Mouse (Mus musculus): ENCODE results near the gene Tdrd7. TPM values are rescaled to one million over a fixed set of nuclear protein-coding genes. Genes with fewer than 3 reads are reported as not detected.

Tdrd7 gene
- 34.6 to 58.1 TPM (median 48.0 TPM) in 3 replicates for total RNA-seq (2017)

DNA sequence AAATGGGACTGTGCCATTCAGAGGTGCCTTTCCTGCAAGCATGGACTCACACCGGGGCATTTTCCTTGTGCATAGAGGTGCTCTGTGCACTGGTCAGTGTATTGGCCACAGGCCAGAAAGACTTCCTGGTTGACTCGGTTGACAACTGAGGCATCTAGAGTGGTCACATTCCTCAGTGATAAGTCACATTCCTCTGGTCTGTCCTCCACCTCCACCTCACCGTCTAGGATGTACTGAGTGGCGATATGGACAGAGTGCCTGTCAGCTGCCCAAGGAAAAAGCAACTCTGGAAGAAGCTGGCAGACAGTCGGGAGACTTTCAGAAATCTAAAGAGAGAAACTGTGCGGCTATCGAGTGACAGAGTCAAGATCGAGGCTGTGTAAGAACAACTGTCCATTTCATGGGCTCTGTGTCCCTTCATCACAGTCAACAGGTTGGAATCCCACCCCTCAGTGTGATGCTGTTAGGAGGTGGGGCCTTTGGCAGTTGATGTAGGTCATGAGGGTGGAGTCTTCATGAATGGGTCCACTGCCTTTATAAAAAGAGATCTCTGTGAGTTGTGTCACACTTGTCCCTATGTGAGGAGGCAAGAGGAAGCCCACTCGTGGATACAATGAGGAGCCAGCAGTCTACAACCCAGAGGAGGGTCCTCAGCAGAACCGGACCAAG, at the start of gene Tdrd7:
TSS of gene Tdrd7 (plus strand) at position 564 of the 669 bp plus-strand sequence.
- ATAC-seq (replicated peaks; ENCODE audit: insufficient number of reproducible peaks, low FRiP score, low TSS enrichment, poor library complexity, severe bottlenecking), result no peak

- no peak for ATAC-seq (replicated peaks; ENCODE audit: insufficient number of reproducible peaks, low FRiP score, low TSS enrichment, poor library complexity, severe bottlenecking)
Measured at GRCm38 (mm10) chr4:45917091-45917490, 48.0 kb upstream of the Tdrd7 start.

DNA sequence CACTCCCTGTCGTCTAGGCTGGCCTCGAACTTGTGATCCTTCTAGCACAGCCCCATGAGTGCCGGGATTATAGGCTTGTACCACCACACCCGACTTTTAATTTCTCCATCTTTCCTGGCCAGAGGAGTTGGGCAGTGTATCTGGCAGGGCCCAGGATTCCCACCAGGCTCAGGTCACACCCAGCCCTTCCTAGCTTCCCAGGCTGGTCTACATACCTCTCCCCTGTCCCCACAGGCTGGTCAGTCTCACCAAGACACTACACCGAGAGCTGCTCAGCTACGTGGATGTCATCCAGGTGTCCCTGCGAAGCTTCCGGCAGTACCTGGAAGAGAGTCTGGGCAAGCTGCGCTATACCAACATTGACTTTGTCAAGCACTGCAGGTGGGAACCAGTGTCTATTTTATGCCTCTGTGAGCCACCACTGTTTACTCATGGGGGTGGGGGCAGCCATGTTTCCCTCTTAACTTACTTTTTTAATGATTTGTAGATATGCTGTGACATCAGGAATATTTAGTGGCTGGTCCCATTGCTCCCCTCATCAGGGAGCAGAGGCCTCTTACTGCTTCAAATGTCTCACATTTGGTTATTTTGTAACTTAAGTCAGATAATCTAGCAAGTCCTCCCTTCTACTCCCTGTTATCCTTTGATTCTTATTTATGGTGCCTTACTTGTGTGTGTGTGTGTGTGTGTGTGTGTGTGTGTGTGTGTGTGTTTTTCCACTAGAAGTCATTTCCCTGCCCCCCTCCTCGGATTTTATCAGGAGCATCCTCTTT, 43.3 kb upstream of the Tdrd7 start:
- no peak for ATAC-seq (replicated peaks; ENCODE audit: insufficient number of reproducible peaks, low FRiP score, low TSS enrichment, poor library complexity, severe bottlenecking)

- no peak for ATAC-seq (replicated peaks; ENCODE audit: insufficient number of reproducible peaks, low FRiP score, low TSS enrichment, poor library complexity, severe bottlenecking)
Measured at GRCm38 (mm10) chr4:45924011-45924410, 41.1 kb upstream of the Tdrd7 start.

GRCm38 (mm10) chr4:45928561-45928960, 36.6 kb upstream of the Tdrd7 start:
- ATAC-seq (replicated peaks; ENCODE audit: insufficient number of reproducible peaks, low FRiP score, low TSS enrichment, poor library complexity, severe bottlenecking), result no peak

DNA sequence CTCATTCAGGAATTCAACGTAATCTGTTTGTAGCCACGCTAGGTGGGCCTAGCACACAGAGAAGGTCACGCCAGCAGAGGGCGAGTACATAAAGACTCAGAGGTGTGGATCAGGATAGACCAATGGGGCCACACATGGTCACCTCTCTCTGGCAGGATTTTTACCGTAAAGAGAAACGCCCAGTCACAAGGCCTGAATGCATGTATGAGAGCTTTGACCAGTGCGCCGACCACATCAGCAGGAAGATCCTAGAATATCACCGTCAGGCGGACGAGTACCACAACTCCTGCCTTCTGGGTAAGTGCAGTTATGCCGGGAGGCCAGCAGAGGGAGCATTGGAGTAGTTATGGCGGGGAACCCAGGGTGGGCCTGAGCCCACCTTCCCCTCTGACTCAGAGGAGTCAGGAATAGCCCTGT, 23.5 kb upstream of the Tdrd7 start:
- peak; percentile 62 for ATAC-seq (replicated peaks; ENCODE audit: insufficient number of reproducible peaks, low FRiP score, low TSS enrichment, poor library complexity, severe bottlenecking)

DNA sequence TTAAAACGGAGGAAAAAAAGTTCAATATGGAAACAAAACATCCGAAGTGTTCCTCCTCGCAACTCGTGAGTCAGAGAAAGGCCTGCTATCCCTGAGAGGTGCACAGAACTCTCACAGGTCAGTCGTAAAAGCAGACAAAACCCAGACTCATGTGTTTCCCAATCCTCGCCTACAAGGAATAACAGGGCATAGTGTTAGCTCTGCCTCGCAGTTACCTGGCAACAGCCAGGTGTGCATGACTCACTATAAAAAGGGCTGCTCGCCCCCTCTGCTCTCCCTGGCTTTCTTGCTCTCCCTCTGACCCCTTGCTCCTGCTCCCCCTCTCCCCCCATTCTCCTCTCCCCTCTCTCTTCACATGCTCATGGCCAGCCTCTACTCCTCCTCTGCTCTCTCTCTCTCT, 17.4 kb upstream of the Tdrd7 start:
- no peak for ATAC-seq (replicated peaks; ENCODE audit: insufficient number of reproducible peaks, low FRiP score, low TSS enrichment, poor library complexity, severe bottlenecking)

DNA sequence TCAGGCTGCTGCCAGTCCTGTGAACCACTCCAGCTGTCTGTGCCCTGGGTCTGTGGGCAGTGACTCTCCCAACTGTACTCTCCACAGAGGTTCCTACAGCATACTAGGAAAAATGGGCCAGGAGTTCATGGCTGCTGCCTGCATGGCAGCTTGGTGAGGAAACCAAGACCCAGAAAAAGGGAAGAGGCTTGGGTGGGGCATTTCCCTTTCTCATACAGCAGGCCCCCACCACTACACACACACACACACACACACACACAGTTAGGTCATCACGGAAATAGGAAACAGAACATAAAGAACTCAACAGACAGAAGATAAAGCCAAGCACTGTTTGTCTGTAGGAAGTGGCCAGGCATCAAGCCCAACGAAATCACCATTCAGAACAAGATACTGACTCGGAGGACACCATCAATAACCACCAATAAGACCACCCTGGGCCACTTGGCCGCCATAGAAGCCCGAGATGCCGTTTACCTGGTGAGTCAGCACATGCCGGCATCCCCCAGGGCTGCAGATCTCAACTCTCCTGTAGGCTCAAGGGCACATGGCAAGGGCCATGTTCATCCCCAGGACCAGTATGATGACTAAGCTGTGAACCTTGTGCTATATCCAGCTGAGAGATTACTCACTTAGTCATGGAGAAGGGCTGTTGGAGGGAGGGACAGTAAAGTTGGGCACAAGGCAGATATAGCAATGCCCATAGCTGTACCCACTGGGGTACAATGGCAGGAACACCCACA, 15.9 kb upstream of the Tdrd7 start:
- peak; percentile 88 for ATAC-seq (replicated peaks; ENCODE audit: insufficient number of reproducible peaks, low FRiP score, low TSS enrichment, poor library complexity, severe bottlenecking)

DNA sequence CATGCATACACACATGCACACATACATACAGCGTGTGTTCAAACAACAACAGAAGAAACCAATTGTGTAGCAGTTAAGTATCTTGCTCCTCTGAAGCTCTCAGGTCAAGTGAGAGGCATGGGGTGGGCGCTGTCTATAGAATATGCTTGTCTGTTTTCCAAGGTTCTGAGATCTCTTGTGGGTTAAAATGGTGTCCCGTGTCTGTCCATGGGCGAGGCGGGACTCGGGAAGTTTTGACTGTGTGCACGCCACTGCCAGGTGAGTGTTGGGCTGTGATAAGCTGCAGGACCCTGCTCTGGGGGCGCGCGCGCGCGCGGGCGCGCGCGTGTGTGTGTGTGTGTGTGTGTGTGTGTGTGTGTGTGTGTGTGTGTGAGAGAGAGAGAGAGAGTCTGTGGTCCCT, 13.3 kb upstream of the Tdrd7 start:
- ATAC-seq (replicated peaks; ENCODE audit: insufficient number of reproducible peaks, low FRiP score, low TSS enrichment, poor library complexity, severe bottlenecking), result no peak

DNA sequence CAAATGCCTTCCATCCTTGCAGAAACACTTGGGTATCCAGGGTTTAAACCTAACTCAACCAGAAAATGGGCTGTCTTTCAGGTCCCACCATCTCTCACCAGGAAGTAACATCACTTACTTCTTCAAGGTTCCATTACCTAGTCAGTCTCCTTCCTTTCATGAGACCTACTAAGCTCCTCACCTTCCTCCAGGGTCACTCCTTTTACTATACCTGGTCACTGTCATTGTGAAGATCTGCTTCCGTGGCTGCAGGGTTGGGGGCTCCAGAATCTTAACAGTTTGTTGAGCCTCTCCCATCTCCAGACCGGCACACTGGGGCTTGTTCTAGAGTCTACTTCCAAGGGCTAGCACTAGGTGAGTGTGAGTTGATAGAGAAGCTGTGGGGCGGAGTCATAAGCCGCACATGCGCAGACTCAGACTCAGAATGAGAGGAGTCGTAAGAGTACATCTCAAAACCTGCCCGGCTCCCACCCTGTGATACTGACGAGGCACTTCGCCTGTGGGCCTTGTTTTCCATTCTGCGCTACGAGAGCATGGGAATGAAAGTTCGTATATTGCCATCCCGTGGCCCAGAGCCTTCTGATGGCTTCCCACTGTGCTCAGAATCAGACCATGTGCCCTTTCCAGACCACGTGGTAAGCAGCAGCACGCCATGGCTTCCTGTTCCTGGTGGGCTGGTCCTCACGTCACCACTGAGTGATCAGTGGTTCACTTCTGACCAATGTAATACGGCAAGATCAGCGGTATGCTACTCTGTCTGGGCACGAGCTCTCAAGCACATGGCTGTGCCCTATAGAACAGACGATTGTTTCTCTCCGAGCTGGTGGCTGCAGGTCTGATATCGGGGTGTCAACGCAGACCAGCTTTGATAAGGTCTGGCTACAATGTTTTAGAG, 11.9 kb upstream of the Tdrd7 start:
- ATAC-seq (replicated peaks; ENCODE audit: insufficient number of reproducible peaks, low FRiP score, low TSS enrichment, poor library complexity, severe bottlenecking), result no peak

DNA sequence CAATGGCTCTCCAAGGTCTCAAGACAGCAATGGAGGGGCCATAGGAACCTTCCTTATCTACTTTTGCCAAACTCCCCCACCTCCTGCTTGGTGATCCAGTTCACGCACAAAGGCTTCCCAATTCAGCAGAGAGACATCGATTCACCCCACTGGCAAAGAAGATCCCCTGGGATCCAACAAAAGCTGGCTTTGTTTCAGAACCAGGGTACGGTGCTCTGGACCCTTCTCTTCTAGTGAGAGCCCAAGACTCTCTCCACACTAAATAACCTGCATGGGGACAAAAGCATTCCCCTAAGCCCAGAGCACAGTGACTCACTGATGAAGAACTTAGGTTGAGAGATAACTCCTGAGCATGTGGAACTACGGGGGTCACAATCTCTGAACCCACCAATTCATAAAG, 9.9 kb upstream of the Tdrd7 start:
- ATAC-seq (replicated peaks; ENCODE audit: insufficient number of reproducible peaks, low FRiP score, low TSS enrichment, poor library complexity, severe bottlenecking), result no peak

- no peak for ATAC-seq (replicated peaks; ENCODE audit: insufficient number of reproducible peaks, low FRiP score, low TSS enrichment, poor library complexity, severe bottlenecking)
Measured at GRCm38 (mm10) chr4:45956131-45956530, 9.0 kb upstream of the Tdrd7 start.

DNA sequence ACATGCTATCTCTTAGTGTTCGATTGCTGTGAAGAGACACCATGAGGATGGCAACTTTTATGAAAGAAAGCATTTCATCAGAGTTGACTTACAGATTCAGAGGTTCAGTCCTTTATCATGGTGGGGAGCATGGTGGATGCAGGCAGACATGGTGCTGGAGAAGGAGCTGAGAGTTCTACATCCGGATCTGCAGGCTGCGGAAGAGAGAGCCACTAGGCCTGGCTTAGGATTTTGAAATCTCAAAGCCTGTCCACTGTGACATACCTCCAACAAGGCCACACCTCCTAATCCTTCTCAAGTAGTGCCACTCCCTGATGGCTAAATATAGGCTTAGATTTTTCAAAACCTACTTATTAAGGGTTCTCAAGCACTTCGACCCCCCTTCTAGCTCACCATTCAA, 8.4 kb upstream of the Tdrd7 start:
- no peak for ATAC-seq (replicated peaks; ENCODE audit: insufficient number of reproducible peaks, low FRiP score, low TSS enrichment, poor library complexity, severe bottlenecking)

- no peak for ATAC-seq (replicated peaks; ENCODE audit: insufficient number of reproducible peaks, low FRiP score, low TSS enrichment, poor library complexity, severe bottlenecking)
Measured at GRCm38 (mm10) chr4:45965737-45966447, 758 bp downstream of the Tdrd7 start.

DNA sequence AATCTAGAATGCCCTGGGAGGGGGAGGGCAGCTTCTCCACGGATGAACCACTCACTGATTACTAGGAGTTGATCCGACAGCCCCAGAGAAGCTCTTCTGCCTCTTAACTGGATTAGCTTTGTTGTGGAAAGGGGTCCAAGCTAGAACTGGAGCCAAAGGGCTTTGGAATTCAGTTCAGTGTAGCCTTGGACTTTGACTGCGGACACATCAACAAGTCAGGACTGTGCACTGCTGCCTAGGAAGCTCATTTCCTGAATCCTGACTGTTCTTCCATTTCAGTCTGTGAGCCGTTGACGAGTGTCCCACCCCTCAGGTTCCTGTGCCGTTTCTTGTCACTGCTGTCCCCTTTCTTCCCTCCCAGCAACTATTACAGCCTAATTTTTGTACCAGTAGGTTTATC, 1.6 kb downstream of the Tdrd7 start:
- ATAC-seq (replicated peaks; ENCODE audit: insufficient number of reproducible peaks, low FRiP score, low TSS enrichment, poor library complexity, severe bottlenecking), result no peak

GRCm38 (mm10) chr4:45967479-45968341, 2.6 kb downstream of the Tdrd7 start:
- ATAC-seq (replicated peaks; ENCODE audit: insufficient number of reproducible peaks, low FRiP score, low TSS enrichment, poor library complexity, severe bottlenecking), result no peak

DNA sequence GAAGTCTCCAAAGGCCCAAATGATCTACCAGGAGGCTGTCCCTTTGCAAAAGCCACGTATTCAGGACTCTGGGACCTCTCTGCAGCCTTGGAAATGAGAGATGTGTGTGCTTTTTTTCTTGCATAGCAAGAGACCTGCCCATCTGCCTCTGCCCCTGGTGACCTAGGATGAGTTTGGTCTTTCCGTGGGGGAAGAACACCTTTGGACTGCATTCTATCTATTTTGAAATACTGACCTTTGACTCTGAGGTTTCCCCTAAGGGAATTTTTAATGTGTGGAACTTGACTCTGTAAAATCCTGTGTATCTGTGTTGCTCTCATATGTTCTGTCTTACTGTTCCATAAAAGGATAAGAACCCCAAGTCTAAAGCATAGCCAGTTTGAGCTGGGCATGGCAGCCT, 3.9 kb downstream of the Tdrd7 start:
- no peak for ATAC-seq (replicated peaks; ENCODE audit: insufficient number of reproducible peaks, low FRiP score, low TSS enrichment, poor library complexity, severe bottlenecking)

Measured in monocyte, adult 5-6 weeks (primary cell).